Mouse (Mus musculus): ENCODE measurements around the gene Lmntd1. TPM values are rescaled to one million over a fixed set of nuclear protein-coding genes. Genes with fewer than 3 reads are reported as not detected.

Lmntd1 gene
- polyA plus RNA-seq, 1 experiment from 2014 or later, result 0.33 TPM

DNA sequence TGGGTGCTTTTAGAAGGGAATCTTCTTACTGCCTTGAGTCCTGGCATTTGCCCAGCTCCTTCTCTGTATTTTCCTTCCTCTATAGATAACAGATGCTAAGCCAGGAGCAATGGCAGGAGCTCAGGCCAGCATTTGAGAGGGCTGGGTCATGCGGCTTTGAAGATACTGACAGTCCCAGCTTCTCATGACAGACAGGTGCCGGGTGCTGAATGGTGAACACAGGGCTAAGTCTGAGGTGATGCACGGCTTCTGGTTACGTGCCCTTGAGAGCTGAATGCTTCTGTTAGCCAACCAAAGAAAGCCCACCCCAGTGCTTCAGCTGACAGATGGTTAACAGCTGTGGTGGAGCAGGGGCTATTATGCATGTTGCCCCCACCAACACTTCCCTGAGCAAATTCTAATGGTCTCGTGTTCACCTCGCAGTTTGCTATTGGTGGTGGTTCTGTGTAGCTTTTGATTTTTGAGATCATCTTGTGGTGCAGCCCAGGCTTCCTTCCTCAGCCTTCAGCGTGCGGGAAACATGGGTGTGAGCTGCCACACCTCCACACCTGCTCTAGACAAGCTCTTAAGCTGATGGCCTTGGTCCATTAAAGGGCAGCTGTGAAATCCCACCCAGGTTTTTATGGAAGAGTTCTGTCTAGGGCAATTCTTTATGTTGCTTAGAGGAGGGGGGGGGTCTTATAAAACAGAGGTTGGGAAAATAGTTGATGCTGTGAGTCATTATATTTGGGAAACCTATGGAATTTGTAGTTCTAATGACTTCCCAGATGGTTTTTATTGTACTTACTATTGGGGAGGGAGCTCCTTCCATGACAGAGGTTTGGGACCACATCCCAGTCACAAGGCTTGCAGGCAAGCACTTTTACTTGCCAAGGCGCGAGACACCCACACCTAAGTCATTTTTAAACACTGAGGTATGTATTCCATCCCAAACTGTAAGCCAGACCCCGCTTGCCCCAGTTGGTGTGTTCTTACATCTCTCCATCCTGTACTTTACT lies 181.1 kb downstream of the Lmntd1 start:
- ATAC-seq (replicated peaks; ENCODE audit: low FRiP score) (peak; percentile 60; the same call in 1 of the 2 replicates), DNase-seq (ENCODE audit: low spot score) (peak; percentile 35)
- no peak overlapping the region for H3K4me3 ChIP-seq (ENCODE audit: low read depth, low read length)
- H3K9me3 ChIP-seq (ENCODE audit: control insufficient read depth, low read length), result no peaks in the 10 kb centered on the region
- H3K4me2 ChIP-seq (ENCODE audit: low read depth, low read length, severe bottlenecking), result no peak overlapping the region
- H3K27me3 ChIP-seq (ENCODE audit: control insufficient read depth, insufficient read depth, low read length), result no peaks in the 10 kb centered on the region
- no peaks in the 10 kb centered on the region for H3K36me3 ChIP-seq (ENCODE audit: control insufficient read depth, insufficient read depth, low read length)
- no peak overlapping the region for H3K9ac ChIP-seq (ENCODE audit: low read length)
- H3K4me1 ChIP-seq (replicated peaks; ENCODE audit: control insufficient read depth, insufficient read depth, low read length), result no peaks in the 10 kb centered on the region
- WGBS, result 80% methylated on average over 11 of the region's 11 CpGs
- H3K27ac ChIP-seq (ENCODE audit: low read depth, low read length), result no peak overlapping the region

- H3K36me3 ChIP-seq (ENCODE audit: control insufficient read depth, insufficient read depth, low read length), result no peaks in the 10 kb centered on the region
- whole genome bisulfite sequencing, result 80% methylated on average over 14 of the region's 14 CpGs
- H3K27ac ChIP-seq (ENCODE audit: low read depth, low read length), result no peak overlapping the region
- H3K4me1 ChIP-seq (replicated peaks; ENCODE audit: control insufficient read depth, insufficient read depth, low read length), result no peaks in the 10 kb centered on the region
- DNase-seq (ENCODE audit: low spot score), result peak; percentile 42
- no peak overlapping the region for H3K4me3 ChIP-seq (ENCODE audit: low read depth, low read length)
- no peak overlapping the region for H3K4me2 ChIP-seq (ENCODE audit: low read depth, low read length, severe bottlenecking)
- no peaks in the 10 kb centered on the region for H3K9me3 ChIP-seq (ENCODE audit: control insufficient read depth, low read length)
- no peak overlapping the region for H3K9ac ChIP-seq (ENCODE audit: low read length)
- ATAC-seq (replicated peaks; ENCODE audit: low FRiP score), result no peak
- H3K27me3 ChIP-seq (ENCODE audit: control insufficient read depth, insufficient read depth, low read length), result no peaks in the 10 kb centered on the region
Observed at GRCm38 (mm10) chr6:145431747-145432146, 182.4 kb downstream of the Lmntd1 start.

- Histone ChIP-seq H3K27ac (ENCODE audit: low read depth, low read length) (no peak overlapping the region), H3K4me1 (replicated peaks; ENCODE audit: control insufficient read depth, insufficient read depth, low read length) (no peaks in the 10 kb centered on the region), H3K27me3 (ENCODE audit: control insufficient read depth, insufficient read depth, low read length) (no peaks in the 10 kb centered on the region), H3K4me3 (ENCODE audit: low read depth, low read length) (no peak overlapping the region), H3K9ac (ENCODE audit: low read length) (no peak overlapping the region), H3K4me2 (ENCODE audit: low read depth, low read length, severe bottlenecking) (no peak overlapping the region), H3K36me3 (ENCODE audit: control insufficient read depth, insufficient read depth, low read length) (no peaks in the 10 kb centered on the region), H3K9me3 (ENCODE audit: control insufficient read depth, low read length) (no peaks in the 10 kb centered on the region)
- DNase-seq (ENCODE audit: low spot score), result no peak
- WGBS, result 89% methylated on average over 15 of the region's 15 CpGs
- no peak for ATAC-seq (replicated peaks; ENCODE audit: low FRiP score)
Observed at GRCm38 (mm10) chr6:145427411-145427810, 186.7 kb downstream of the Lmntd1 start.

- H3K27ac ChIP-seq (ENCODE audit: low read depth, low read length), result no peak overlapping the region
- H3K4me2 ChIP-seq (ENCODE audit: low read depth, low read length, severe bottlenecking), result no peak overlapping the region
- H3K9ac ChIP-seq (ENCODE audit: low read length), result no peak overlapping the region
- no peaks in the 10 kb centered on the region for H3K36me3 ChIP-seq (ENCODE audit: control insufficient read depth, insufficient read depth, low read length)
- WGBS, result 80% methylated on average over 10 of the region's 10 CpGs
- no peaks in the 10 kb centered on the region for H3K4me1 ChIP-seq (replicated peaks; ENCODE audit: control insufficient read depth, insufficient read depth, low read length)
- DNase-seq (ENCODE audit: low spot score), result peak; percentile 25
- H3K27me3 ChIP-seq (ENCODE audit: control insufficient read depth, insufficient read depth, low read length), result no peaks in the 10 kb centered on the region
- no peaks in the 10 kb centered on the region for H3K9me3 ChIP-seq (ENCODE audit: control insufficient read depth, low read length)
- no peak overlapping the region for H3K4me3 ChIP-seq (ENCODE audit: low read depth, low read length)
- no peak for ATAC-seq (replicated peaks; ENCODE audit: low FRiP score)
Observed at GRCm38 (mm10) chr6:145426501-145426900, 187.6 kb downstream of the Lmntd1 start.

- no peaks in the 10 kb centered on the region for H3K36me3 ChIP-seq (ENCODE audit: control insufficient read depth, insufficient read depth, low read length)
- no peaks in the 10 kb centered on the region for H3K27me3 ChIP-seq (ENCODE audit: control insufficient read depth, insufficient read depth, low read length)
- no peaks in the 10 kb centered on the region for H3K9me3 ChIP-seq (ENCODE audit: control insufficient read depth, low read length)
- no peak overlapping the region for H3K9ac ChIP-seq (ENCODE audit: low read length)
- no peaks in the 10 kb centered on the region for H3K4me1 ChIP-seq (replicated peaks; ENCODE audit: control insufficient read depth, insufficient read depth, low read length)
- no peak overlapping the region for H3K4me3 ChIP-seq (ENCODE audit: low read depth, low read length)
- ATAC-seq (replicated peaks; ENCODE audit: low FRiP score) (no peak), DNase-seq (ENCODE audit: low spot score) (peak; percentile 27)
- 44% methylated on average over 1 of the region's 1 CpGs for WGBS
- no peak overlapping the region for H3K4me2 ChIP-seq (ENCODE audit: low read depth, low read length, severe bottlenecking)
- no peak overlapping the region for H3K27ac ChIP-seq (ENCODE audit: low read depth, low read length)
Observed at GRCm38 (mm10) chr6:145424156-145424555, 190.0 kb downstream of the Lmntd1 start.

DNA sequence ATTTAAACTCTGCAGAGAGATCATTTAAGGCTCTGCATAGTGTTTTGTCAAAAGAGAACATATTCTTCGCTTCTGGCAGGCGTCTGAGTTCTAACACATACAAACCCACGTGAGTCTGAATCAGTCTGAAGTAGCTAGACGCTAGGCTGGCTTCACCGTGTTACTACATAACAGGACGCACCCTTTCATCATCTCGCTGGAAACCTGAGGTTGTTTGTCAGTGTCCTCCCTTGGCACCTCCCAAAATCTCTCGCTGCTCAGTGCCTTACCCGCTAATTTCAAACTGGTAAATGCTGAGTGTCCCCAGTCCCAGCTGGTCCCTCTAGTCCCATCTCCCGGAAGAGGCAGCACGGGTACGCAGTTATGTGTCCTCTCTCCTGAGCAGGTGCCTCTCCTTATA lies 190.6 kb downstream of the Lmntd1 start:
- Histone ChIP-seq H3K36me3 (ENCODE audit: control insufficient read depth, insufficient read depth, low read length) (no peaks in the 10 kb centered on the region), H3K4me3 (ENCODE audit: low read depth, low read length) (no peak overlapping the region), H3K4me2 (ENCODE audit: low read depth, low read length, severe bottlenecking) (no peak overlapping the region), H3K27ac (ENCODE audit: low read depth, low read length) (no peak overlapping the region), H3K9ac (ENCODE audit: low read length) (no peak overlapping the region), H3K4me1 (replicated peaks; ENCODE audit: control insufficient read depth, insufficient read depth, low read length) (no peaks in the 10 kb centered on the region), H3K9me3 (ENCODE audit: control insufficient read depth, low read length) (no peaks in the 10 kb centered on the region), H3K27me3 (ENCODE audit: control insufficient read depth, insufficient read depth, low read length) (no peaks in the 10 kb centered on the region)
- 88% methylated on average over 12 of the region's 12 CpGs for WGBS
- ATAC-seq (replicated peaks; ENCODE audit: low FRiP score) (no peak), DNase-seq (ENCODE audit: low spot score) (peak; percentile 9)

- DNase-seq (ENCODE audit: low spot score) (no peak), ATAC-seq (replicated peaks; ENCODE audit: low FRiP score) (no peak)
- no peaks in the 10 kb centered on the region for H3K36me3 ChIP-seq (ENCODE audit: control insufficient read depth, insufficient read depth, low read length)
- WGBS, result 87% methylated on average over 9 of the region's 9 CpGs
- H3K4me2 ChIP-seq (ENCODE audit: low read depth, low read length, severe bottlenecking), result no peak overlapping the region
- no peaks in the 10 kb centered on the region for H3K27me3 ChIP-seq (ENCODE audit: control insufficient read depth, insufficient read depth, low read length)
- no peak overlapping the region for H3K4me3 ChIP-seq (ENCODE audit: low read depth, low read length)
- H3K9me3 ChIP-seq (ENCODE audit: control insufficient read depth, low read length), result no peaks in the 10 kb centered on the region
- no peaks in the 10 kb centered on the region for H3K4me1 ChIP-seq (replicated peaks; ENCODE audit: control insufficient read depth, insufficient read depth, low read length)
- H3K9ac ChIP-seq (ENCODE audit: low read length), result no peak overlapping the region
- H3K27ac ChIP-seq (ENCODE audit: low read depth, low read length), result no peak overlapping the region
Observed at GRCm38 (mm10) chr6:145421666-145422065, 192.5 kb downstream of the Lmntd1 start.

DNA sequence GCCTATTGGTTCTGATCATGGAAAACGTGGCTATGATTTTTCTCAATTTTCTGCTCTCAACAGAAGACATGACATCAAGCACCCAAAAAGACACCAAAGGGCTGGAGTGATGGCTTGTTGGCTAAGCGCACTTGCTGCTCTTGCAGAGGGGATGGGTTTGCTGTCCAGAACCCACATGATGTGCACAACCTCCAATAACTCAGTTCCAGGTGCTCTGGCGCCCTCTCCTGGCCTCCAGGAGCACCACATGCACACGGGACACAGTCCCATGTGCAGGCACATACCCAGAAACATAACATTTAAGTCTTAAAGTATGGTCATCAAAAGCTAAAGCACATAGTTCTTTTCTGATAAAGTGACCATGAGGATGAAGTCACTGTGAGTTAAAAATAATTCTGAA lies 193.7 kb downstream of the Lmntd1 start:
- H3K4me1 ChIP-seq (replicated peaks; ENCODE audit: control insufficient read depth, insufficient read depth, low read length), result no peaks in the 10 kb centered on the region
- H3K27me3 ChIP-seq (ENCODE audit: control insufficient read depth, insufficient read depth, low read length), result no peaks in the 10 kb centered on the region
- no peak overlapping the region for H3K4me2 ChIP-seq (ENCODE audit: low read depth, low read length, severe bottlenecking)
- no peak overlapping the region for H3K27ac ChIP-seq (ENCODE audit: low read depth, low read length)
- ATAC-seq (replicated peaks; ENCODE audit: low FRiP score), result no peak
- no peak overlapping the region for H3K9ac ChIP-seq (ENCODE audit: low read length)
- peak; percentile 62 for DNase-seq (ENCODE audit: low spot score)
- no peaks in the 10 kb centered on the region for H3K9me3 ChIP-seq (ENCODE audit: control insufficient read depth, low read length)
- H3K36me3 ChIP-seq (ENCODE audit: control insufficient read depth, insufficient read depth, low read length), result no peaks in the 10 kb centered on the region
- 67% methylated on average over 4 of the region's 4 CpGs for WGBS
- H3K4me3 ChIP-seq (ENCODE audit: low read depth, low read length), result no peak overlapping the region

- ATAC-seq (replicated peaks; ENCODE audit: low FRiP score), result no peak
Observed at GRCm38 (mm10) chr6:145418856-145419255, 195.3 kb downstream of the Lmntd1 start.

More at GRCm38 (mm10) chr6:145418856-145419255, 195.3 kb downstream of the Lmntd1 start:
- DNase-seq (ENCODE audit: low spot score), result no peak
- no peaks in the 10 kb centered on the region for H3K9me3 ChIP-seq (ENCODE audit: control insufficient read depth, low read length)
- H3K27ac ChIP-seq (ENCODE audit: low read depth, low read length), result no peak overlapping the region
- no peaks in the 10 kb centered on the region for H3K36me3 ChIP-seq (ENCODE audit: control insufficient read depth, insufficient read depth, low read length)
- H3K4me3 ChIP-seq (ENCODE audit: low read depth, low read length), result no peak overlapping the region
- no peaks in the 10 kb centered on the region for H3K27me3 ChIP-seq (ENCODE audit: control insufficient read depth, insufficient read depth, low read length)
- H3K4me1 ChIP-seq (replicated peaks; ENCODE audit: control insufficient read depth, insufficient read depth, low read length), result no peaks in the 10 kb centered on the region
- no peak overlapping the region for H3K9ac ChIP-seq (ENCODE audit: low read length)
- no peak overlapping the region for H3K4me2 ChIP-seq (ENCODE audit: low read depth, low read length, severe bottlenecking)
- WGBS, result 94% methylated on average over 5 of the region's 5 CpGs
